Mouse (Mus musculus) erythroblast, embryonic 14.5 days (primary cell): ENCODE results near the gene Ppp1r26.

Source experiments
- GATA1 ChIP-seq: IDR thresholded peaks from 2 replicates; pipeline ENCODE4 v1.6.1; 2012; ENCODE audit warnings: low read length, inconsistent platforms, mixed read lengths
- TAL1 ChIP-seq: IDR thresholded peaks from 3 replicates; pipeline ENCODE4 v1.6.1; 2012; ENCODE audit warnings: low read length, inconsistent platforms, mixed read lengths

DNA sequence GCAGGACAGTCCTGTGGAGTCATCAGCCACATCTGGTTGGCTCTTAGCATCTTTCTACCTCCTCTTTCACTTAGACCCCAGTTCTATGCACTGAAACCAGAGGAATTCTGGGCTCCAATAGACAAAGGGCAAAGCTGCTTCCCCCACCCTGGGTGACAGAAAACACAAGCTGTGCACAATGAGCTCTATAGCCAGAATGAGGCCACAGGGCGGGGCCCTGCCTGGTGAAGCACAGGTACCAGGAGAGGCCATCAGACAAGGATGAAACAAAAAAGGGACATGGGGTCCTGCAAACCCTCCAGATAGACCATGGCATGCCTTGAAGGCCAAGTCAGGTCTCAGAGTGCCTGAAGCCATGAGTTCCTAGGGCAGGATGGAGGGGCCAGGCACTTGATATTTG lies 30.1 kb upstream of the Ppp1r26 start:
- no peak for TF ChIP-seq TAL1
- TF ChIP-seq GATA1: no peak
